Mouse (Mus musculus) neural tube, embryonic 11.5 days (tissue): ENCODE measurements at regions not wholly inside any gene's neighbourhood (a gene's known extent, or its start where the extent isn't known, plus 50 kb on each side); places are given as distances from the start of the nearest gene placed in this dataset.
A peak's percentile ranks its signal among the peaks of the same experiment; 100 is the strongest.

ENCODE experiments used
- ATAC-seq: fragments of 200-750 bp; cut with Nextera tagmentation; 2 replicates; pipeline ENCODE4 v1.8.0; 2017; ENCODE audit warnings: moderate number of reproducible peaks, mild to moderate bottlenecking, moderate TSS enrichment, moderate library complexity; ENCODE audit not compliant: insufficient read depth, low FRiP score, low TSS enrichment
- DNase-seq: peaks from one replicate; pipeline ENCODE4 v3.0.0-alpha.2; 2015; ENCODE audit warnings: low spot score
- H3K27ac ChIP-seq: fragments of 300-500 bp; sonication (generic); 2 replicates; pipeline ENCODE4 v1.5.1; 2014; ENCODE audit warnings: low read depth, mild to moderate bottlenecking, low read length
- H3K27me3 ChIP-seq: fragments of 300-500 bp; sonication (generic); 2 replicates; pipeline ENCODE4 v1.6.1; 2014; ENCODE audit warnings: mild to moderate bottlenecking, low read length, mixed read lengths; ENCODE audit not compliant: control insufficient read depth, insufficient read depth
- H3K36me3 ChIP-seq: fragments of 300-500 bp; sonication (generic); 2 replicates; pipeline ENCODE4 v1.6.1; 2014; ENCODE audit warnings: mild to moderate bottlenecking, low read length, moderate library complexity, mixed read lengths; ENCODE audit not compliant: control insufficient read depth, insufficient read depth
- H3K4me1 ChIP-seq: fragments of 300-500 bp; sonication (generic); 2 replicates; pipeline ENCODE4 v1.6.1; 2014; ENCODE audit warnings: low read length, mixed read lengths; ENCODE audit not compliant: control insufficient read depth, insufficient read depth
- H3K4me2 ChIP-seq: fragments of 300-500 bp; sonication (generic); 2 replicates; pipeline ENCODE4 v1.6.1; 2014; ENCODE audit warnings: low read depth, mild to moderate bottlenecking, moderate library complexity
- H3K4me3 ChIP-seq: fragments of 300-500 bp; sonication (generic); 2 replicates; pipeline ENCODE4 v1.5.1; 2014; ENCODE audit warnings: low read depth, low read length
- H3K9ac ChIP-seq: fragments of 300-500 bp; sonication (generic); 2 replicates; pipeline ENCODE4 v1.6.1; 2014; ENCODE audit warnings: mild to moderate bottlenecking, low read length
- H3K9me3 ChIP-seq: fragments of 300-500 bp; sonication (generic); 2 replicates; pipeline ENCODE4 v1.6.1; 2016; ENCODE audit warnings: low read length; ENCODE audit not compliant: control insufficient read depth
- WGBS: fragments of 180-500 bp; shearing (Covaris S2); extraction: QIAGEN DNeasy Blood & Tissue Kit; methylation state at CpG from one replicate; pipeline ENCODE4 v1.1.7; 2014; 5-methylcytosine and 5-hydroxymethylcytosine counted together

GRCm38 (mm10) chr5:74925769-74926168 lies 118.8 kb downstream of the Chic2 start:
- DNase-seq: no peak
- no peak overlapping the region for H3K27ac ChIP-seq
- 0 out of 2 replicates have a peak, but pooled peaks cover 2% of the 10 kb centered on the region for H3K27me3 ChIP-seq
- H3K9ac ChIP-seq: no peak overlapping the region
- no peaks in the 10 kb centered on the region for H3K9me3 ChIP-seq
- ATAC-seq: no peak
- H3K36me3 ChIP-seq: no peaks in the 10 kb centered on the region
- H3K4me3 ChIP-seq: no peak overlapping the region
- 91% methylated on average over 10 of the region's 10 CpGs for WGBS
- H3K4me1 ChIP-seq: no peaks in the 10 kb centered on the region
- no peak overlapping the region for H3K4me2 ChIP-seq

DNA sequence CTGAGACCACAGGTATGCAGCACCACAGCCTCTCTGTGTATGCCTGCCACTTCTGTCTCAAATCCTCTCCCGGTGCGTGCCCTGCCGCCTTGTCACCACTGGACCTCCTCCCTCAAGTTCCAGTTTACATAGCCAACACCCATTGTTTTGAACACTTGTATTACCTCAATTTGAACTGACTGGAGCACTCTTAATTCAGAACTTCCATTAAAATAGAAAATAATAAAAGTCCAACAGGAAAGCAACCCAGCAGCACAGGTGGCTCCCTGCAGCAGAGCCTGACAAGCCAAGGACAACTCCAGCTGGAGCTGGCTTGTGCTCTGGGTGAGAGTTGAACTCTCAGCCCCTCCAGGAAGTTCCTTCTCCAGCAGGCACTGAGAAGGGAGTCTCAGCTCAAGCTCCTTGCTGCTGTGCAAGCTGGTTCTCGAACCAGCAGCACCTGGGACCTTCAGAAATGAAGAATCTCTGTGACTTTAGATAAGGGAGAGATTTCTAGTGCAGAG lies 120.5 kb downstream of the Chic2 start:
- ATAC-seq (no peak), DNase-seq (no peak)
- H3K27ac ChIP-seq: no peak overlapping the region
- 89% methylated on average over 4 of the region's 4 CpGs for WGBS
- no peaks in the 10 kb centered on the region for H3K27me3 ChIP-seq
- no peak overlapping the region for H3K9ac ChIP-seq
- H3K36me3 ChIP-seq: no peaks in the 10 kb centered on the region
- 0 out of 2 replicates have a peak, but pooled peaks cover 5% of the 10 kb centered on the region for H3K4me1 ChIP-seq
- no peak overlapping the region for H3K4me3 ChIP-seq
- no peak overlapping the region for H3K4me2 ChIP-seq
- H3K9me3 ChIP-seq: no peaks in the 10 kb centered on the region

DNA sequence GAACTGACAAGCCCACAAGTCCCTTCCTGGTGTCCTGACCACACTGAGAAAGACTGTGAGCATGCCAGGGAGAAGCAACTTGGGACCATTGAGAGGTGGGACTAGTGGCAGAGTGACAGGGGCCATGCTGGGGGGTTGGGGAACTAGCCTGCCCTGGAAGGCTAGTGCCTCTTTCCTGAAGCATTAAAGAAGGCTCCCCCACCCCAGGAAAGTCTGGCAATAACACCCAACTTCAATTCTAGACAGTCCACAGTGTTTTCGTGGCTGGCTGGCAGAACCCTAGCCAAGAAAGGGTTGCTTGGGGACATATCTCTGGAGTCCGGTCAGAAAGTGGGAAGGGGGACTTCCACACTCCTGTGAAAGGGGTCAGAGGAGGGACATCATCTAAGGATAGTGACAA lies 121.2 kb downstream of the Chic2 start:
- WGBS: 71% methylated on average over 2 of the region's 2 CpGs
- no peak overlapping the region for H3K9ac ChIP-seq
- no peak overlapping the region for H3K4me3 ChIP-seq
- H3K27me3 ChIP-seq: no peaks in the 10 kb centered on the region
- H3K4me2 ChIP-seq: no peak overlapping the region
- H3K27ac ChIP-seq: no peak overlapping the region
- H3K9me3 ChIP-seq: no peaks in the 10 kb centered on the region
- DNase-seq (no peak), ATAC-seq (no peak)
- H3K36me3 ChIP-seq: no peaks in the 10 kb centered on the region
- H3K4me1 ChIP-seq: 0 out of 2 replicates have a peak, but pooled peaks cover 5% of the 10 kb centered on the region

DNA sequence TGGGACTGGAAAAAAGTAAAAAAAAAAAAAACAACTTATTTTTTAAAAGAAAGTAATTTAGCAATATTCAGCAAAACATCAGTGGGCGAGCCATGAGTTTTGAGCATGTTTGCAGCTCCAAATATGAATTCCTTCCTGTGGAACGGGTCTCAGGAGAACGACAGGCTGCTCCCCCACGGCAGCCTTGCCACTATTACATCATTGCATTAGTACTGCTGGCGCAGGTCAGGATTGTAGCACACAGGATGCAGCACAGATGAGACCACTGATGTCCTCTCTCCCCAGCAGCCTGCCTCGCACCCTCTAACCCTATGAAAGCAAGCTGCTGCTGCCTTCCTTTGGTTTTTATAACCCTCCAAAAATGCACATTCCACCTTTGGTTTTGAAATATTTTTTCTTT lies 121.7 kb downstream of the Chic2 start:
- H3K9ac ChIP-seq: no peak overlapping the region
- H3K36me3 ChIP-seq: no peaks in the 10 kb centered on the region
- WGBS: 84% methylated on average over 6 of the region's 6 CpGs
- ATAC-seq: no peak
- H3K27ac ChIP-seq: no peak overlapping the region
- no peak for DNase-seq
- H3K27me3 ChIP-seq: no peaks in the 10 kb centered on the region
- no peak overlapping the region for H3K4me2 ChIP-seq
- 0 out of 2 replicates have a peak, but pooled peaks cover 5% of the 10 kb centered on the region for H3K4me1 ChIP-seq
- H3K9me3 ChIP-seq: no peaks in the 10 kb centered on the region
- no peak overlapping the region for H3K4me3 ChIP-seq

GRCm38 (mm10) chr5:74920939-74921338 lies 123.6 kb downstream of the Chic2 start:
- Histone ChIP-seq H3K4me1 (0 out of 2 replicates have a peak, but pooled peaks cover 5% of the 10 kb centered on the region), H3K36me3 (no peaks in the 10 kb centered on the region), H3K9me3 (no peaks in the 10 kb centered on the region), H3K9ac (no peak overlapping the region), H3K27ac (no peak overlapping the region), H3K27me3 (no peaks in the 10 kb centered on the region), H3K4me3 (no peak overlapping the region), H3K4me2 (no peak overlapping the region)
- WGBS: 53% methylated on average over 2 of the region's 2 CpGs
- no peak for DNase-seq
- no peak for ATAC-seq

GRCm38 (mm10) chr5:74920490-74920889 lies 124.1 kb downstream of the Chic2 start:
- Histone ChIP-seq H3K4me1 (0 out of 2 replicates have a peak, but pooled peaks cover 5% of the 10 kb centered on the region), H3K9me3 (no peaks in the 10 kb centered on the region), H3K4me3 (no peak overlapping the region), H3K27me3 (no peaks in the 10 kb centered on the region), H3K9ac (no peak overlapping the region), H3K4me2 (no peak overlapping the region), H3K36me3 (no peaks in the 10 kb centered on the region), H3K27ac (no peak overlapping the region)
- 24% methylated on average over 5 of the region's 5 CpGs for WGBS
- ATAC-seq (no peak), DNase-seq (no peak)

DNA sequence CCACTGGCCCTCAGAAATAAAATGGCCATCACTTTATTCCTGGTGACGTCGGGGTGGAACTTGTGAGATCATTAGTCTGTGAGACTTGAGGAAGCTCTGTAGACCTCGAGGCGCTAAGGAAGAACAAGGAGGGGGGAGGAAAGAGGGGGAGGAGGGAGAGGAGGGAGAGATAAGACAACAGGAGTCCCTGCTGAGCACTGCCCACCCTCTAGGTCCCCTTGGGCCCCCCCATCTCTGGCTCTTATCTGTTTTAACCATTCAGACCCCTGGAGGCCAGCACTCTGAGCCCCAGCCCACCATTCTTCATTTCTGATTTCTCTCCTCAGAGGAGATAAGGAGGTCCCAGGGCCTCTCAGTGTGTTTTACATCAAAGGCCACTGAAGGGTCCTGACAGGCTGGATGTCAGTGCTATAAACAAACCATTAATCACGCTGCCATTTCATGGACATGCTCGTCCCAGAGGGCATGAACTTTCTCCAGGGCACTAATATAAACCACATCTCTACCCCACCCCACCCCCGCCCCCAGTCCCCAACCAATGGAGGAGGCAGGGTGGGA lies 139.0 kb downstream of the Chic2 start:
- Histone ChIP-seq H3K9ac (no peak overlapping the region), H3K9me3 (no peaks in the 10 kb centered on the region), H3K4me1 (0 out of 2 replicates have a peak, but pooled peaks cover 3% of the 10 kb centered on the region), H3K36me3 (no peaks in the 10 kb centered on the region), H3K4me2 (no peak overlapping the region), H3K27me3 (no peaks in the 10 kb centered on the region), H3K27ac (no peak overlapping the region), H3K4me3 (no peak overlapping the region)
- WGBS: 13% methylated on average over 7 of the region's 7 CpGs
- peak; percentile 24 for DNase-seq
- no peak; the same call in 1 of the 2 replicates for ATAC-seq

GRCm38 (mm10) chr5:74904927-74905503 lies 139.6 kb downstream of the Chic2 start:
- Histone ChIP-seq H3K27ac (no peak overlapping the region), H3K4me3 (no peak overlapping the region), H3K36me3 (no peaks in the 10 kb centered on the region), H3K4me1 (0 out of 2 replicates have a peak, but pooled peaks cover 3% of the 10 kb centered on the region), H3K9ac (no peak overlapping the region), H3K4me2 (no peak overlapping the region), H3K27me3 (no peaks in the 10 kb centered on the region), H3K9me3 (no peaks in the 10 kb centered on the region)
- ATAC-seq: no peak
- WGBS: 31% methylated on average over 7 of the region's 7 CpGs
- DNase-seq: no peak

DNA sequence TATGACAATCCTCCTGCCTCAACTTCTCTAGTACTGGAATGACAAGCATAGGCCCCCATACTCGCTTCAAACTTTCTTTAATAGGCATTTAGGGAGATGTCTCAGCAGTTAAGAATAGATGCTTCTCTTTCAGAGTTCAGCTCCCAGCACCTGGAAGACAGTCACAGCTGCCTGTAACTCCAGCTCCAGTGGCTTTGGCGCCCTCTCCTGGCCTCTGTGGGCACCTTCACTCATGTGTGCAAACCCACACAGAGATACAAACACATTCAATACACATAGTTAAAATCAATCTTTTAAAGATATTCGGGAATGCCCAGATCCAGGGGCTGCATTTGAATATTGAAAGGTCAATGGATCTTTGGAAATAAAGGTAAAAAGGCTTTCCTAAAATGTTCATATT lies 140.2 kb downstream of the Chic2 start:
- WGBS: 72% methylated on average over 3 of the region's 3 CpGs
- H3K4me2 ChIP-seq: no peak overlapping the region
- H3K9ac ChIP-seq: no peak overlapping the region

More for the DNA sequence above, 140.2 kb downstream of the Chic2 start:
- Histone ChIP-seq H3K4me1 (0 out of 2 replicates have a peak, but pooled peaks cover 3% of the 10 kb centered on the region), H3K36me3 (no peaks in the 10 kb centered on the region), H3K27me3 (no peaks in the 10 kb centered on the region), H3K4me3 (no peak overlapping the region), H3K27ac (no peak overlapping the region), H3K9me3 (no peaks in the 10 kb centered on the region)
- DNase-seq: no peak
- no peak for ATAC-seq
